ENCODE assay signal across 29 mouse cellular contexts in genomic region chr11:107580786-107581185, GRCm38 (mm10).
"Had no signal": no experiment of that assay in that cellular context is flagged by ENCODE, and none has a peak within 500 bp of the region (broad histone marks: within the 10 kb centered on the region; RNA-seq: fewer than 3 reads in every experiment).

No protein-coding gene starts in this region.

- DNase-seq: heart, postnatal 10 days; heart, postnatal 14 days; heart, postnatal 36 days; kidney, adult 11 months; kidney, adult 18-20 months; kidney, adult 2 months; kidney, adult 8-10 months; kidney, adult 9 months; kidney, postnatal 10 days; kidney, postnatal 14 days; kidney, postnatal 25 days; kidney, postnatal 36 days; kidney, postnatal 4 days; layer of hippocampus, adult 9-11 months; layer of hippocampus, postnatal 36 days had no signal

- H3K27ac ChIP-seq: heart, embryonic 13.5 days; heart, embryonic 15.5 days; hindbrain, embryonic 10.5 days; hindbrain, embryonic 12.5 days; hindbrain, embryonic 13.5 days; hindbrain, embryonic 14.5 days; hindbrain, embryonic 15.5 days; hindbrain, postnatal 0 days; intestine, embryonic 15.5 days; kidney, embryonic 15.5 days; kidney, postnatal 0 days; layer of hippocampus, adult 2 months; left cerebral cortex, adult 2 months had no signal

- H3K4me3 ChIP-seq: heart, embryonic 12.5 days; heart, embryonic 13.5 days; heart, embryonic 15.5 days; hindbrain, embryonic 10.5 days; hindbrain, embryonic 12.5 days; hindbrain, embryonic 13.5 days; hindbrain, embryonic 15.5 days; intestine, embryonic 15.5 days; kidney, embryonic 15.5 days; layer of hippocampus, adult 2 months; left cerebral cortex, adult 2 months had no signal

- H3K4me1 ChIP-seq: hindbrain, embryonic 12.5 days; intestine, embryonic 15.5 days had no signal

- H3K9me3 ChIP-seq: heart, embryonic 12.5 days; heart, embryonic 13.5 days; heart, embryonic 15.5 days; hindbrain, embryonic 10.5 days; hindbrain, embryonic 12.5 days; hindbrain, embryonic 13.5 days; hindbrain, embryonic 15.5 days; intestine, embryonic 15.5 days; kidney, embryonic 15.5 days had no signal

- H3K27me3 ChIP-seq: heart, embryonic 12.5 days; heart, embryonic 13.5 days; heart, embryonic 15.5 days; hindbrain, embryonic 12.5 days; hindbrain, embryonic 13.5 days; hindbrain, embryonic 15.5 days; intestine, embryonic 15.5 days; kidney, embryonic 15.5 days had no signal
